Mouse (Mus musculus) Patski (cell line): ENCODE measurements at regions not wholly inside any gene's neighbourhood (a gene's known extent, or its start where the extent isn't known, plus 50 kb on each side); places are given as distances from the start of the nearest gene placed in this dataset.

Experiments
- ATAC-seq: fragments of 100-300 bp; one replicate; pipeline ENCODE4 v1.8.0; 2021
- CTCF ChIA-PET: fragments of 350-600 bp; sonication (Branson Sonifier 250); formaldehyde crosslinking; loops from one replicate; lab custom pipeline; 2022; ENCODE audit warnings: inconsistent platforms; lab: Charles Lee
- POLR2A ChIA-PET: fragments of 350-600 bp; sonication (Branson Sonifier 250); formaldehyde crosslinking; loops from one replicate; lab custom pipeline; 2022; ENCODE audit warnings: antibody characterized with exemption, inconsistent platforms; lab: Charles Lee
- DNase-seq: peaks from one replicate; pipeline ENCODE4 v3.0.0-alpha.2; 2011; ENCODE audit warnings: low read depth, low spot score
- H3K27me3 ChIP-seq: fragments of 371-371 bp; one replicate; pipeline ENCODE4 v1.5.1; 2021
- CTCF ChIP-seq: fragments of 100-300 bp; IDR thresholded peaks from one replicate; pipeline ENCODE4 v1.5.1; 2021
- in situ Hi-C: fragments of 300-500 bp; cut with MboI; formaldehyde crosslinking; loops from 3 replicates; pipeline ENCODE4 v1.11.1; 2018; ENCODE audit warnings: low pct_unique_long_range_greater_than_20kb, mixed read lengths

DNA sequence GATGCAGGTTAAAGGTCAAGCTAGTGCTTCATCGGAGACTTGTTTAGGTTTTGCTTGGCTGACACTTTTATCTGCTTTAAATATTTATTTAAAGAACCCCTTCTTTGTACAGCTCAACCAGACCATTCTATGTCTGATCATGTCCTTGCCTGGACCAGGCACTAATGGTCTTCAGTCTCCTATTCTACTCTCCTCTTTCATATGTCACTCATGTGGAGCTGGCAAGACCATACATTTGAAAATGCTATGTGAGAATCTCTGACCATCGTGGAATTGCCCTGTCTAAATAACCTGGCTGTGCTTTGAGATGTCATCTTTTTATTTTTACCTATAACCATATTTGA is 74.4 kb upstream of the Il15 start:
- DNase-seq (no peak), ATAC-seq (peak; percentile 27)
- TF ChIP-seq CTCF: no peak
- CTCF ChIA-PET: interaction anchor here (1.4 to 1.5 kb wide), 2 partner anchors 8 to 14 kb away, joined by 3 read pairs; no protein-coding TSS in a partner anchor
- H3K27me3 ChIP-seq: no peaks in the 10 kb centered on the region
- POLR2A ChIA-PET: no interaction called here
- in situ Hi-C loops: no loop called here

DNA sequence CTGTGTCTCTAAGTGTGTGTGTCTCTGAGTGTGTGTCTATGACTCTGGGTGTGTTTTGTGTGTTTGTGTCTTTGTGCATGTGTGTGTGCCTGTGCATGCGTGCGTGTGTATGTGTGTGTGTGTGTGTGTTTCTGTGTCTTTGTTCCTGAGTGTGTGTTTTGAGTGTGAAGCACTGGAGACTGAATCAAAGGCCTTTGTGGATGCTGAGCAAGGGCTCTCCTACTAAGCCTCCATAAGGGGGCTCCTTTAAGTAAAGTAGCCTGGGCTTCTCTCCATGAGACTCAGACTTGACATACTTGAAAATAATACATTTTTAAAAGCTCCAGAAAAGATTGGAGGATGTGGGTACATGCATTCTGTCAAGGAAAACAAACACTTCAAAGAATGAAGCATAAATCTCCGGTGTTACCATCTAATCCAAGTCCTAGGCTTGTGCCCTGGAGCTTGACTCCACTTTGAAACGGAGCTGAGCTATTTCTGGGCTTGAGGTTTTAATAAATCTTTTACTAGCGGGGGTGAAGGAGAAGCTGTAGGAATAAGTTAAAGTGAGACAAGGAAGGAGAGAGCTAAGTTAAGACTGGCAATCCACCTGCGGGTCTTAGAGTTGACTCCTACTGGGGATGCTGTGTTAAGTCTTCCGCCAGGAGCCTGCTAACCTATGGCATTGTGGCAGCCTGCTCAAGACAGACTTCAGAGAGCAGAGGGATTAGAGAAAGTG is 73.8 kb upstream of the Il15 start:
- H3K27me3 ChIP-seq: no peaks in the 10 kb centered on the region
- DNase-seq: peak; percentile 69
- ChIA-PET POLR2A (interaction anchor here (0.6 kb wide), 1 partner anchor 51 kb away, joined by 3 read pairs; no protein-coding TSS in a partner anchor), CTCF (interaction anchor here (1.4 kb wide), 1 partner anchor 13 kb away, joined by 3 read pairs; no protein-coding TSS in a partner anchor)
- peak; percentile 89 for ATAC-seq
- in situ Hi-C loops: no loop called here
- no peak for TF ChIP-seq CTCF

DNA sequence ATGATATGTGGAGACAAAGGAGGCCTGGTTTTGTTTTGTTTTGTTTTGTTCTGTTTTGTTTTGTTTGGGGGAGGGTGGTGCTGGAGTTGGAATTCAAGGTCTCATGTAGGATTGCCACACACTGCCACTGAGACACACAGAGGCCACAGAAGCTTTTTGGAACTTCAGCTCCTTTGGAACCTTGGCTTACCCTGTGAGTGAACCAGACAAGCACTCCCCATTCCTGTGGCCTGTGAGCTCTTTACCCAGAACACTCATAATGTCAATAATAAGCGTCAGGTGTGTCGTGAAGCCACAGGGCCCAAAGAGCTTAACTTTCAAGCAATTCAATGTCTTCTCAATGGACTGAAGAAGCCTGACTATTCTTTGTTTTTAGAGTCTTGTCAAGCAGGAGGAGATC is 70.2 kb upstream of the Il15 start:
- ChIA-PET POLR2A (no interaction called here), CTCF (interaction anchor here (1.3 kb wide), 1 partner anchor 103 kb away, joined by 3 read pairs; no protein-coding TSS in a partner anchor)
- DNase-seq: no peak
- no peak for ATAC-seq
- no peak for TF ChIP-seq CTCF
- H3K27me3 ChIP-seq: no peaks in the 10 kb centered on the region
- in situ Hi-C loops: no loop called here

DNA sequence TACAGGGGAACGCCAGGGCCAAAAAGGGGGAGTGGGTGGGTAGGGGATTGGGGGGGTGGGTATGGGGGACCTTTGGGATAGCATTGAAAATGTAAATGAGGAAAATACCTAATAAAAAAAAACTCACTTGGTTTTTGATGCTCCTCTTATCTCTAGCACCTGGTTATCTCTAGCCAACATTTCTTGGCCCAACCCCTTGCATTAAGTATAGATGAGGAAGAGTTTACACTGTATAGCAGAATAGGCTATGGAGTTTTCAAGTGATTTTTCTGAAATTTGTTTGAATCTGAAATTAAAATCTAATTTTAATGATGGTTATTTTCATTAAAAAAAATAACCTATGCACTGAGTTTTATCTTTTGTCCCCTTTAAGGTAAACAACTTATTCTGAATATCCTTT is 68.8 kb upstream of the Il15 start:
- ChIA-PET CTCF (no interaction called here), POLR2A (no interaction called here)

DNA sequence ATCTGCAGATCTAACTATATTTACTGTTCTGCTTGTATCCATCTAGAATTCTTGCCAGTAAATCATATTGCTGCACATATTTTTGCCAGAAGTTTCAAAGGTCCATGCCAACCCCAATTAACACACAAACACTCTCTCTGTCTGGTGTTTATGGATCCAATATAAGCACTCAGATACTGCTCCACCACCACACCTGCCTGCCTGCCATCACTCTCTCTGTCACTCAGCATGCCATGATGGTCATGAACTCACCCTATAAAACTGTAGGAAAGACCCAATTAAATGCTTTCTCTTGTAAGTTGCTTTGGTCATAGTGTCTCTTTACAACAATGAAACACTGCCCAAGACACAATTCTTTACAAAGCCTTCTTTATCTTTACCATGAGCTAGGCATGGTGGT is 66.8 kb upstream of the Il15 start:
- in situ Hi-C loops: no loop called here
- ATAC-seq (no peak), DNase-seq (no peak)
- H3K27me3 ChIP-seq: no peaks in the 10 kb centered on the region
- ChIA-PET CTCF (interaction anchor here (1.3 kb wide), 1 partner anchor 8 kb away, joined by 3 read pairs; no protein-coding TSS in a partner anchor), POLR2A (no interaction called here)
- no peak for TF ChIP-seq CTCF

More for the DNA sequence above, 68.8 kb upstream of the Il15 start:
- DNase-seq: no peak
- in situ Hi-C loops: no loop called here
- no peaks in the 10 kb centered on the region for H3K27me3 ChIP-seq
- no peak for TF ChIP-seq CTCF
- ATAC-seq: no peak

DNA sequence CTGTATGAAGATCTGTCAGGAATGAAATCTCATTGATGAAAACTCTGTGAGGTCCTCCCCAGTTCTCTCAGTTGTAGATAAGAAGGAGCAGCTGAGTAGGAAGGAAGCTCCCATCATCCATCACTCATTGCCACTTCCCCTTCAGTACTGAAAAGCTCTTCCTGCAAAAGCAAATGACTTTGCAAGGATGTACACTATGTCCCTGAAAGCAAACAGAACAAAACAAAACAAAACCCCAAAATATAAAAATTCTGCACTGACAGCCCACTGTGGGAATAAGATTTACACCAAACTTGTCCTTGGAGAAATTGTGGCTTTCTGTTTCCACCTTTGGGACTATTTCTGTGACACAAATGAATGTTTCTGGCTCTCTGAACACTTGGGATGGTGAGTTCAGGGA is 59.8 kb upstream of the Il15 start:
- TF ChIP-seq CTCF: no peak
- ChIA-PET CTCF (interaction anchor here (1.2 kb wide), 1 partner anchor 14 kb away, joined by 3 read pairs; no protein-coding TSS in a partner anchor), POLR2A (no interaction called here)
- H3K27me3 ChIP-seq: no peaks in the 10 kb centered on the region
- DNase-seq (no peak), ATAC-seq (no peak)
- in situ Hi-C loops: no loop called here

DNA sequence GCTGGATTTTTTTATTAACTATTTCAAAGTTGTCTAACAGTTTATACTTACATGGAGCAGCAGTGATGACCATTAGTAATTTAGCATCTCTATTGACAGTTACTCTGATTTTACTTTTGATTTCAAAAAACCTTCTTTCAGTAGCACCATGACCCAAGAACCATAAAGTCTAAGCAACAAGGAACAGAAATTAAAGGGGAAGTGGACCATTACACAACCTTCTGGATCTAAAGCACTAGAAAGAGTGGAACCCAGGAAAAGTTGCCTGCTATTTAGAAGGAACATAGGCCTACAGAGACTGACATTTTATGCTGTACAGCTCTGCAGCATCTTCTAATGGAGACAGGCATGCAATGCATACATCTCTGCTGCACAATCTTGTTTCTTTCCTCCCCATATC is 56.0 kb upstream of the Il15 start:
- CTCF ChIA-PET: no interaction called here
- POLR2A ChIA-PET: no interaction called here
- TF ChIP-seq CTCF: no peak
- H3K27me3 ChIP-seq: no peaks in the 10 kb centered on the region
- no peak for ATAC-seq
- in situ Hi-C loops: no loop called here
- DNase-seq: no peak

DNA sequence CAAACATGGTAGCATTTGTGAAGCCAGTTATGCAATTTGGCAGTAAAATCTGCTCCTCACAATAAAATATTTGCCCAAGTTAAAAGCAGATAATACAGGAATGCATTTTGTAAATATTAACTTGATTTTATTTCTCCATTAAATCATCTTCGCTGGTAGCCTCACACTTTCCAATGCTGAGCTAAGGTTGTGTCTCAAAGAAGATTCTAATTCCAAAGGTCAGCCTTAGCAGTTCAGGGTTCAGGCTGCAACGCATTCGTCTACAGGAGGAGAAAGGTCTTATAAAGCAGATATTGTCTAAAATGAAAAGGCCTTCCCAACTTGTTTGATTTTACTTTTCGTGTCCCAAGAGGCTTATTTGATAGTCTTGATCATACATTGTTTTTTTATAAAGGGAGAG is 51.0 kb upstream of the Il15 start:
- POLR2A ChIA-PET: no interaction called here
- DNase-seq (no peak), ATAC-seq (no peak)
- TF ChIP-seq CTCF: no peak
- H3K27me3 ChIP-seq: no peaks in the 10 kb centered on the region
- CTCF ChIA-PET: interaction anchor here (2.0 kb wide), 1 partner anchor 9 kb away, joined by 5 read pairs; no protein-coding TSS in a partner anchor
- in situ Hi-C loops: no loop called here
